Mouse (Mus musculus): ENCODE results near the gene Mfsd11. TPM values are rescaled to one million over a fixed set of nuclear protein-coding genes. Genes with fewer than 3 reads are reported as not detected.

Gene Mfsd11
- polyA plus RNA-seq, 1 experiment from 2014 or later: 11.8 TPM

- H3K27me3 ChIP-seq: peaks cover 13% of the 10 kb centered on the region
- 67% methylated on average over 21 of the region's 21 CpGs for WGBS (ENCODE audit: insufficient replicate concordance)
- no peaks in the 10 kb centered on the region for H3K9me3 ChIP-seq (replicated peaks)
- H3K36me3 ChIP-seq (replicated peaks): no peaks in the 10 kb centered on the region
- no peak overlapping the region for H3K27ac ChIP-seq (replicated peaks)
- ATAC-seq (ENCODE audit: insufficient read depth): no peak
- H3K4me1 ChIP-seq (replicated peaks): peaks cover 15% of the 10 kb centered on the region
- H3K4me2 ChIP-seq: no peak overlapping the region
- H3K4me3 ChIP-seq (replicated peaks): no peak overlapping the region
- H3K9ac ChIP-seq: no peak overlapping the region
Measured at GRCm38 (mm10) chr11:116812793-116813529, 39.3 kb upstream of the Mfsd11 start.

DNA sequence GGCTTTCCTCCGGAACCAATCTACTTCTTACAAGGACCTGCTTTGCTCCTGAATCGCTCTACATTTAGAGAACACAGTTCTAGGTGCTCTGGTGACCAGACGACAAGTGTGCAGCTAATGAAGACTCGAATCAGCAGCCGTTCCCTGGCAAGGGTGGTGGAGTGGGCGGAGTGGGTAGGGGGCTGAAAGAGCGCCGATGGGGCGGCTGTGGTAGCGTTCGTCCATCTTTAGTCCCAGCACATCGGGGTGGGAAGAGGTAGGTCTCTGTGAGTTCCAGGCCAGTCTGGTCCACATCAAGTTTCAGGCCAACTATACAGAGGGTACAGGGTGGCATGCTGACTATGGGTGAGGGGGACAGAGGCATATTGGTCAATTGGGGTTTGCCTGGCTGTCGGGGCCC, 38.6 kb upstream of the Mfsd11 start:
- 75% methylated on average over 13 of the region's 13 CpGs for WGBS (ENCODE audit: insufficient replicate concordance)
- H3K27me3 ChIP-seq: peaks cover 13% of the 10 kb centered on the region
- H3K9me3 ChIP-seq (replicated peaks): no peaks in the 10 kb centered on the region
- no peaks in the 10 kb centered on the region for H3K36me3 ChIP-seq (replicated peaks)
- H3K27ac ChIP-seq (replicated peaks): no peak overlapping the region
- peaks cover 15% of the 10 kb centered on the region for H3K4me1 ChIP-seq (replicated peaks)
- no peak overlapping the region for H3K4me3 ChIP-seq (replicated peaks)
- H3K4me2 ChIP-seq: no peak overlapping the region
- ATAC-seq (ENCODE audit: insufficient read depth): no peak
- no peak overlapping the region for H3K9ac ChIP-seq

DNA sequence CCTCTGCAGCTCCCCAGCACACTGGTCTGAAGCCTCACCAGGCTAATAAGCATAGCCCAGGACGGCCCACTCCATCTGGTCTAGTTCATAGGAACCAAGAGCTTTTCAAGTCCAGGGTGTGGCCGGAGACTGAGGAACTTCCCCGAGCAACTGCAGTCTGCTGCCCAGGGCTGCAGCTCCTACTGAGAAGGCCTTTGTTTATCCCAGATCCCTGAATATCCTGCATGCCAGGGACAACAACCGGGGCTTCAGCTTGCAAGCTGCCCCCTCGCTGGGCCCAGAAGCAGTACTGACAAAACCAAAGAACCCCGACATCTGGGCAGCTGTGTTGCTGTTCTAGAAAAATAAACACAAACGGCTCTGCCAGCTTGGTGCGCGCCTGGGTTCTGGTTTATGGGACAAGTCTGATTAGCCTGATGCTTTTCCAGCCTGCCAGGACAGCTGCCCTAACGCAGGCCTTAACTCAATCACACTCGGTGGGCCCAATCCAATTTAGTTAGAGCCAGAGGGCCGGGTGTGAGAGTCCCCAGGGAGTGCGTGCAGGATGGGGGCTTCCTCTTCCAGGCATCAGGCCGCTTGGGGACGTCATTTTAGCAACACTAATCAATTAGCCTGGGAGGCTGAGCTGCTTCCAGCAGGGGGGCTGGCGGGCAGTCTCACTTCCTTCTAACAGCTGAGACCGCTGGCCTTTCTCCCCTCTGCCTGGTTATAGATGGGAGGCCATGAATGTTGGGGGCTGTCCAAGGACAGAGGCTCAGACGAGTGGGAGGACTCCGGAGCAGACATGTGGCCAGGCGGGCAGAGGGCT, 38.0 kb upstream of the Mfsd11 start:
- no peak overlapping the region for H3K9ac ChIP-seq
- peaks cover 13% of the 10 kb centered on the region for H3K27me3 ChIP-seq
- peaks cover 15% of the 10 kb centered on the region for H3K4me1 ChIP-seq (replicated peaks)
- H3K27ac ChIP-seq (replicated peaks): no peak overlapping the region
- ATAC-seq (ENCODE audit: insufficient read depth): no peak
- no peaks in the 10 kb centered on the region for H3K36me3 ChIP-seq (replicated peaks)
- no peak overlapping the region for H3K4me3 ChIP-seq (replicated peaks)
- 43% methylated on average over 20 of the region's 20 CpGs for WGBS (ENCODE audit: insufficient replicate concordance)
- no peak overlapping the region for H3K4me2 ChIP-seq
- no peaks in the 10 kb centered on the region for H3K9me3 ChIP-seq (replicated peaks)

GRCm38 (mm10) chr11:116814884-116815415, 37.3 kb upstream of the Mfsd11 start:
- Histone ChIP-seq H3K4me3 (replicated peaks) (no peak overlapping the region), H3K4me2 (no peak overlapping the region), H3K27me3 (peaks cover 13% of the 10 kb centered on the region), H3K9ac (no peak overlapping the region), H3K4me1 (replicated peaks) (peaks cover 15% of the 10 kb centered on the region), H3K9me3 (replicated peaks) (no peaks in the 10 kb centered on the region), H3K27ac (replicated peaks) (no peak overlapping the region), H3K36me3 (replicated peaks) (no peaks in the 10 kb centered on the region)
- 44% methylated on average over 7 of the region's 7 CpGs for WGBS (ENCODE audit: insufficient replicate concordance)
- ATAC-seq (ENCODE audit: insufficient read depth): no peak

- ATAC-seq (ENCODE audit: insufficient read depth): no peak
- no peak overlapping the region for H3K4me2 ChIP-seq
- H3K4me1 ChIP-seq (replicated peaks): peaks cover 4% of the 10 kb centered on the region; the same call in 1 of the 2 replicates
Measured at GRCm38 (mm10) chr11:116816769-116817168, 35.5 kb upstream of the Mfsd11 start.

DNA sequence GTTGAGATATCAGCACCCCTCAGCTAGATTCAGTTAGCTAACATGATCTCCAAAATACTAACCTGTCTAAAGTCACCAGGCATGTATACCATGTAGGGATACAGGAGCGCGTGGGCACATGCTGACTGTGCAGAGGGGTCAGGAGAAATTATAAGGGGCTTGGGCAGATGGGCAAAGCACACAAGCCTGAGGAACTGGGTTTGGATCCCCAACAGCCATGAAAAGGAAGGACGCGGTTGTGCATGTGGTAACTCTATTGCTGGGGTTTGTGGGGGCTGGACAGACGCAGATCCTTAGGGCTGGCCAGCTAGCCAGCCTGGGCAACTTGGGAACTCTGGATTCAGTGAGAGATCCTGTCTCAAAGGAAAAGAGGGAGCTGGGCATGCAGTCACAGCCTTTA, 34.7 kb upstream of the Mfsd11 start:
- Histone ChIP-seq H3K4me1 (replicated peaks) (peaks cover 4% of the 10 kb centered on the region; the same call in 1 of the 2 replicates), H3K9me3 (replicated peaks) (no peaks in the 10 kb centered on the region), H3K27ac (replicated peaks) (no peak overlapping the region), H3K9ac (no peak overlapping the region), H3K4me3 (replicated peaks) (no peak overlapping the region), H3K4me2 (no peak overlapping the region), H3K36me3 (replicated peaks) (no peaks in the 10 kb centered on the region), H3K27me3 (no peaks in the 10 kb centered on the region)
- 77% methylated on average over 5 of the region's 5 CpGs for WGBS (ENCODE audit: insufficient replicate concordance)
- no peak for ATAC-seq (ENCODE audit: insufficient read depth)

More at GRCm38 (mm10) chr11:116816769-116817168, 35.5 kb upstream of the Mfsd11 start:
- Histone ChIP-seq H3K36me3 (replicated peaks) (no peaks in the 10 kb centered on the region), H3K27me3 (no peaks in the 10 kb centered on the region), H3K4me3 (replicated peaks) (no peak overlapping the region), H3K9ac (no peak overlapping the region), H3K9me3 (replicated peaks) (no peaks in the 10 kb centered on the region), H3K27ac (replicated peaks) (no peak overlapping the region)
- 60% methylated on average over 5 of the region's 5 CpGs for WGBS (ENCODE audit: insufficient replicate concordance)

- WGBS (ENCODE audit: insufficient replicate concordance): 51% methylated on average over 8 of the region's 8 CpGs
- Histone ChIP-seq H3K4me2 (no peak overlapping the region), H3K4me3 (replicated peaks) (no peak overlapping the region), H3K36me3 (replicated peaks) (no peaks in the 10 kb centered on the region), H3K9me3 (replicated peaks) (no peaks in the 10 kb centered on the region), H3K27me3 (no peaks in the 10 kb centered on the region), H3K4me1 (replicated peaks) (peaks cover 4% of the 10 kb centered on the region; the same call in 1 of the 2 replicates), H3K9ac (no peak overlapping the region), H3K27ac (replicated peaks) (no peak overlapping the region)
- no peak for ATAC-seq (ENCODE audit: insufficient read depth)
Measured at GRCm38 (mm10) chr11:116818722-116819121, 33.5 kb upstream of the Mfsd11 start.

DNA sequence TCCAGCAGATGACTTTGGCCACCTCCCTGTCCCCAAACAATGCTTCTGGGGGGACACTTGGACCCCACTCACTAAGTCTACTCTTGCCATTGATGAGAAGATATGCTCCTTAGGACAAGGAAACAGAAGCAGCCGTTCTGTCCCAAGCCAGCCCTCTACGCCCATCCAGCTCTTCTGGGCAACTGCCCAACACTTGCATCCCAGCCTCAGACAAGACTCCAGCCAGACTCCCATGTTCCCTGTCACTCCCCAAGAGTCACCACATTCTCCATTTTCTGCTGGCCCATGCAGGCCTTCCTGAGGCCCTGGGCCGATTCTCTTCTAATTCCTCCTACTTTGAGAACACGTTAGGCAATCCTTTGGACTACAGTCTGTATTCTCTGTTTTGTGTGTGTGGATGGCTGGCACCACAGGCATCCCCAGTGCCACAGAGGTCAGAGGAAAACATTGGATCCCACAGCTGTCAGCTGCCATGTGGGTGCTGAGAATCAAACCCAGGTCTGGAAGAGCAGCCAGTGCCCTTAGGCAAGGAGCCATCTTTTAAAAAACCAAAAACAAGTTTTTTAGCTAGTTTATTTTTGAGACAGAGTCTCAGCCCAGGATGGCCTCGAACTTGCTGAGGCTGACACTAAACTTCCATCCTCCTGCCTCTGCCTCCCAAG, 32.2 kb upstream of the Mfsd11 start:
- ATAC-seq (ENCODE audit: insufficient read depth): no peak
- no peak overlapping the region for H3K4me2 ChIP-seq
- H3K9ac ChIP-seq: no peak overlapping the region
- H3K9me3 ChIP-seq (replicated peaks): no peaks in the 10 kb centered on the region
- H3K27ac ChIP-seq (replicated peaks): no peak overlapping the region
- no peaks in the 10 kb centered on the region for H3K27me3 ChIP-seq
- H3K4me3 ChIP-seq (replicated peaks): no peak overlapping the region
- 55% methylated on average over 5 of the region's 5 CpGs for whole genome bisulfite sequencing (ENCODE audit: insufficient replicate concordance)
- H3K4me1 ChIP-seq (replicated peaks): no peaks in the 10 kb centered on the region
- H3K36me3 ChIP-seq (replicated peaks): no peaks in the 10 kb centered on the region

- no peak overlapping the region for H3K9ac ChIP-seq
- ATAC-seq (ENCODE audit: insufficient read depth): no peak
- no peaks in the 10 kb centered on the region for H3K9me3 ChIP-seq (replicated peaks)
- no peak overlapping the region for H3K4me2 ChIP-seq
- no peaks in the 10 kb centered on the region for H3K4me1 ChIP-seq (replicated peaks)
- no peak overlapping the region for H3K27ac ChIP-seq (replicated peaks)
- no peak overlapping the region for H3K4me3 ChIP-seq (replicated peaks)
- H3K36me3 ChIP-seq (replicated peaks): no peaks in the 10 kb centered on the region
- peaks cover 7% of the 10 kb centered on the region for H3K27me3 ChIP-seq
- WGBS (ENCODE audit: insufficient replicate concordance): 48% methylated on average over 13 of the region's 13 CpGs
Measured at GRCm38 (mm10) chr11:116821057-116821940, 30.9 kb upstream of the Mfsd11 start.

GRCm38 (mm10) chr11:116822215-116822614, 30.0 kb upstream of the Mfsd11 start:
- Histone ChIP-seq H3K9ac (no peak overlapping the region), H3K27ac (replicated peaks) (no peak overlapping the region), H3K27me3 (peaks cover 16% of the 10 kb centered on the region), H3K36me3 (replicated peaks) (no peaks in the 10 kb centered on the region), H3K4me2 (no peak overlapping the region), H3K4me3 (replicated peaks) (no peak overlapping the region), H3K9me3 (replicated peaks) (no peaks in the 10 kb centered on the region), H3K4me1 (replicated peaks) (0 out of 2 replicates have a peak, but pooled peaks cover under 1% of the 10 kb centered on the region)
- no peak for ATAC-seq (ENCODE audit: insufficient read depth)
- WGBS (ENCODE audit: insufficient replicate concordance): 73% methylated on average over 10 of the region's 10 CpGs
